Mouse (Mus musculus): ENCODE measurements around the gene Rnf144b.

Rnf144b gene

DNA sequence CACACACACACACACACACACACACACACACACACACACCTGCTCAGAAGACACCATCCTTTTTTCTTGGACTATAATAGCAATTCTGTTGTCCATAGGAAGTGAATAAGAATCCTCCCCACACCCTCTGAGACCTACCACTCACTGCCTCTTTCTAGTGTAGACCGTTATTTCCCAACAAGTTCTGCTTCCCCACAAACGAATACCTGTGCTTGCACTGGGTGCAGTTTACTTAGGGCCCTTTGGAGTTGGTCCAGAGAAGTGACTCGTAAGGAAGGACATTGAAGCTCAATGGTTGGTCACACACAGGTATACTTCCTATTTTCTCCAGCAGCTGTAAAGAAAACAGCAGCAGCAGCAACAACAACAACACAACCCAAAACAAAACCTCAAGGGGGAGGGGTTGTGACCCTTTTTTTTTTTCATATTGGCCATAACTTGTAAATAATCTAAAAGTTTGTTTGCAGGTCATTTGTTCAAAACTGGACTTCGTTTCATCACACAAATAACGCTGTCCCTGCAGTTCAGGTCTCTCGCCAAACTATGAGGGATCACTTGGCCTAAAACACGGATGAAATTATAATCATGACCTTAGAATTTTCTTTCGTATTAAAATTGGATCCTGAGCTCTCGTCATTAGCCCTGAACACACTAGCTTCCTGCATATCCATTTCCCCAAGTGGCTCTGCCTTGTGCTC, 60.7 kb downstream of the Rnf144b start:
- no peak for DNase-seq

DNA sequence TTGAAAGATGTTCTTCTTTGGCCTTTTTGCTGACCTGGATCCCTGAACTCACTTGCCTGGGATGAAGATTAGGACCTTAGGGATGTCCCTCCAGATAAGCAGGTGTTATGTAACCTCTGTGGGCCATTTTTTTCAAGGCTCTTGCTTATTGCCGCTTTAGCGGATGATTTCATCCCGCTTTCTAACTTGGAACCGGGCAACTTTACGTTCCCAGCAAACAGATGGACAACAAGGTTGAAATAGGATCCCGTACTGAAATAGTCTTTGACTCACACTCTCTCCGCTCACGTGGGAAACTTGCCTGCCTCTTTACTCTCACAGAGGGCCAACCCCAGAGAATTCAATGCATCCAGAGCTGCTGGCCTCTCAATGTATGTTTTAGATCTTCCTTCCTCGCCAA, 61.3 kb downstream of the Rnf144b start:
- no peak for DNase-seq

DNA sequence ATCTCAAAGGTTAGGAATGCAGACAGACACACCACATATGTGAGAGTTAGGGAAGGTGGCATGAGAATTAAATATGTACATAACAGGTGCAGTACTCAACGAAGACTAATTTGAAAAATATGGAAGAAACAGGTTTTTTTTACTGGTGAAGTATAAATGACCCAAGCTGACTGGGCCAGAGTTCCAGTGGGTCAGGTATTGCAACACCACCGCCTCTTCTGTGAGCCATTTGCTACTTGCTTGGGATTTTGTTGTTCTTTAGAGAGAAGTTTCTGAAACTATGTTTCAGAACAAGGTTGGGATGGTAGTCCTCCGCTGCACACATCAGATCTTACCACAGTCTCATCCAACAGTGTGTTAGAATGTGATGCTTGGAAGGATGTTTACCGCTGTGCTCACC, 65.4 kb downstream of the Rnf144b start:
- DNase-seq = no peak

DNA sequence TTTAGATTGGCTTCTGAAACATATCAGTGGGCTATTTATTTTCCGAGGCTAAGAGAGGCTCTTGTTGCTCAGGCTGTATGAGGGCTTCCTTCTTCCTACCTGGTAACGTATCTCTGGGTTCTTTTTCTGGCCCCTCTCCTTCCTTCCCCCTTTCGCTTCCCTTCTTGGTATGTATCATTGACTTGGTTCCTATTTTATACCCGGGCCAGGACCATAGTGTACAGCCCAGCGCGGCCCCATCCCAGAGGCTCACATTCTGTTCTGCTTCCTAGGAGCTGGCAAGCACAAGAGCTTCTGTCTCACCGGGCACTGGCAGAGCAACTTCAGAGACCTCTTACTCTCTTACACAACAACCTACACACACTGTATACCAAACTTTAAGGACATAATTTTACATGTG, 67.5 kb downstream of the Rnf144b start:
- DNase-seq = no peak

DNA sequence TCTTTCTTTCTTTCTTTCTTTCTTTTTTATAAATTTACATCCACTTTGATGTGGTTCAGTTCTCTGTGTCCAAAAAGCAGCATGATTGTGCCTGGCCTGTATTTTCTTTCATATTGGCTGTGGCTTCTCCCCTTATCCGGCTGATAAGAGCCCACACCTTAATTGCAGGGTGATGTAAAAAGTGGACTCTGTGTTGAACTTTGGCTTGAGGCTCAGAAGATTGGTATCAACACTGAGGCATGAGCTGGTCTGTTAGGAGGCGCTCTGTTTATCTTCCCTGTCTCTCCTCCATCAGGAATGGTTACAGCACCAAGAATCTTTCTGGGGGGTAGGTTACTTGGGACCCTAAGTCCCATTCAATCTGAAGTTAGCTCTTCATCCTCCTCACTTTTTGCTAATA, 69.7 kb downstream of the Rnf144b start:
- DNase-seq = no peak

DNA sequence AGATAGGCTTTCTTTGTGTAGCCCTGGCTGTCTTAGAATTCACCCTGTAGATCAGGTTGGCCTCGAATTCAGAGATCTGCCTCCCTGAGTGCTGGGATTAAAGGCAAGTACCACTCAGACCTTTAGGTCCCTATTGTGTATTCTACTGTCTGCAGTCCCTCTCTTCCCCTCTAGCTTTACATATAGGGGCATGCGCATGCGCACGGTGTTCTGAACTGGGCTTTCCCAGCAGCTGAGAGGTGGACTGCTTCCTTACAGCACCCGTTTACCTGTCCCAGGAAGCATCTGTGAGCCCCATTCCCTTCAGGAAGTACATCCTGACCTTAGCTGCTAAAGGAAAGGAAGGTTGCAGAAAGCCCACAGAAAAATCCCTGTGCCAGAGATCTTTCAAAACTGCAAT, 70.3 kb downstream of the Rnf144b start:
- DNase-seq = no peak

DNA sequence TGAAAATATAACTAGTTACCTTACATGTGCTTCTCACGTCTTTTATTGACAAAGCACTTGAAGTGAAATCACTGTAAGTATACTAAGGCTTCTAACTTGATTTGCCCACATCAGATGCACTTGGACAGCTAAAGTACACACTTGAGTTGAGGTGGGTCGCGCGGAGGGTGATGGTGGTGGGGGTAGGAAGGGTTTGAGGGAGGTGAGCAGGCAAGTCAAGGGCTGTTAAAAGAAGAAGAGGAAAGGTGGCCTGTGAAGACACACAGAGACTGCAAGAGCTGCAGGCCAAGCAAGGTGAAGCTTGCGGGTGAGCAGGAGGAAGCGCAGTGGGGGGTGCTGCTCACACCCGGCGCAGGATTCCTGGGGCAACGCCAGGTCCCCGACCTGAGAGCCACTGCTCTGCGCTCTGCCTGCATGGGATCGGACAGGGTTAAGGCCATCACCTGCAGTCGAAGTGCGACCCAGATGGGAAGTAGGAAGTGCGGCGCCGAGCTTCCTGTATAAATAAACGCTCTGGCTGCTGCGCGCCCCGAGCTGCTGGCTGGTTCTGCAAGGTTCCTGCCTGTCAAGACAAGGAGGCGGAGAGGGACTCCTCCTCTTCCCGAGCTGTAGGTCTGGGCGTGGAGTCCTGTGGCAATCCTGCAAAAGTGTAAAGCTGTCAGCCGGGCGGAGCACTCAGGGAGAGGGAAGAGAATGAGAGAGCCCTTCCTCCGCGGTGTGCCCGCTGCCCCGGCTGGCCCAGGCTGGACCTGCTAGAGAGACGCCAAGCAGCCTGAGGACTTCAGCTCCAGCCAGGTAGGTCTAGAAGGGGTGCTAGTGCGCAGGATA, 71.1 kb downstream of the Rnf144b start:
- peak; percentile 3 for DNase-seq

DNA sequence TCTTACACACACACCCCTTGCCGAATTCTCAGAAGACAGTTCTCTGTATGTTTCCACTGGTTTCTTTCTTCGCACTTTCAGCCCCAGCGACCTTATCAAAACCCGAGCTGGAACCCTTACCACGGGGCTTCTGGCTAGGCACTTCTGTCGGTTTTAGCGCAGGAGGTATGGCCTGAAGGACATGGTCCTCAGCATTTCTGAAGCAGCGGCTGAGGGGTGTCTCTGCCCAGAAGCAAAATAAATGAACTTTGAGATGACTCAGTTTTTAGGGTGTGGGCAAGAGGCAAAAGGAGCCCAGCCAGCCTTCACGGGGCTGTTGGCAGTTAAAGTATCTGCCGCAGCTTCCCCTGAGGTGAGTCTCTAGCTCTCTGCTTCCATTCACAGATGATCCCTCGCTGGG, 72.2 kb downstream of the Rnf144b start:
- DNase-seq = no peak

DNA sequence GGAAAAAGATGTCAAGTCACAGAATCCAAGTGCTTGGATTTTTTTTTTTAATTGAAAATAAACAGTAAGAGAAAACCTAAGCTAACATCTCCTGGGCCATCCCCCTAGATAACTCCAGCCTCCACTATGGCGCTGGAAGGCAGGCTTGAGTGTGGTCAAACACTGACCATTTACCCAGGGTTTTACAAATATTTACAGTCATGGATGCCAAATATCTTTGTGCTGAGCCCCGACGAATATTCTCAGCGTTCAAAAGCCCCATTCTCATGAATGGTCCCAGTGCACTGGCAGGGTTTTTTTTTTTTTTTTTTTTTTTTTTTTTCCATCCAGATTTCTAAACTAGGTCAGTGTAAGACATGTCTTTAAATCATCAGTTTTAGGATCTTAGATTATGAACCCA, 73.0 kb downstream of the Rnf144b start:
- no peak for DNase-seq

DNA sequence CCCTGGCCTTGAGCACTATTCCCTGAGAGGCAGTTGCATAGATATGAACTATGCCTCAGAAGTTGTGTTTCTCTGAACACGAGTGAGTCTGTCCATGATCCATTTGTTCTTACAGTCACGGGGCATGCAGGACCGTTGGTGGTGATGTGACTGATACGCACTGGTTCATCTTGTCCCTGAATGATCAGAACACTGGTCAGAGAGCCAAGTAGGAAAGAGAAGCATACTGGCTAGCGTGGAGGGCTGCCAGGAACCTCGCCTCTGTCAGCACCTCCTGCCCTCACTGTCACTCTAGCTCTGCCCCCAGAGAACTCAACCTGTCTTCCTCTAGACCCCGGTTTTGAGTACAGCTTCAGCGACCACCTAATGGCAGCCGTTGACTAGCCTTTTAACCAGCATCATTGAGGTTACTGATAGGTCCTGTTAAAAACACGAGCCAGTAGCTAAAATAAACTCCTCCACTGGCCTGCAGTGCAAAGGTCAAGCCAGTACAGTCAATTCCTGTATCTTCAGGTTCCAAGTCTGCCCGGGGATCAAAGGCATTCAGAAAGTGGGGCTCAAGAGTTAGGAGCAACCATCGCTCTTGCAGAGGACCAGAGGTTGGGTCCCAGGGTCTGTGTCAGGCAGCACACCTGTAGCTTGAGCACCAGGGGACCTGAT, 77.7 kb downstream of the Rnf144b start:
- no peak for DNase-seq

DNA sequence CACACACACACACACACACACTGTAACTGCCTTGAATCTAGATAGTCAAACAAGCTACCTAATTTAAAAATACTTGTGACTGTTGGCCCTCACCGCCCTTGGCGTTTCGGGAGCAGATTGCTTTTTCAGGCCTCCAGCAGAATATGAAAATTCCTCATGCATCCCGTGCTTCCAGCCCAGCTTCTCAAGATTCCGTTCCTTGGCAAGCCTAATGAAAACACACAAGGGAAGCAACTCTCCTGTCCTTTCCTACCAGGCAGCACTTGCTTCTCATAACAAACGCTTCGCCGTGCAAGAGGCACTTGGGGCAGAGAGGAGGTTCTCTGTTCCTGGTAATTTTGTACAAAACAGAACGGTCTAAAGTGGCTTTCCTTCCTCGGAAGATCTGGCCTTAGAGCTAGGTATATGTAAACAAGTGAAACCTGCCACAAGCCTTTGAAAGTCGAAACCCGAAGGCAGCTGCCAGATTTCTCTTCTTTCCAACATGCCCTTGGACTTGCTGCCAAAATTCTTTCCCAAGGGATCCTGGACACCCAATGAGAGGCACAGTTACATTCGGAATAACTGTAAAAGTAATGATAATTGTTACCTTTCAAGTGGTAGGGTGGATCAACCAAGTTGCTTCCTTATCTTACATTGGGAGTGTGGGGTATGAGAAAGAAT, 79.6 kb downstream of the Rnf144b start:
- no peak for DNase-seq

DNA sequence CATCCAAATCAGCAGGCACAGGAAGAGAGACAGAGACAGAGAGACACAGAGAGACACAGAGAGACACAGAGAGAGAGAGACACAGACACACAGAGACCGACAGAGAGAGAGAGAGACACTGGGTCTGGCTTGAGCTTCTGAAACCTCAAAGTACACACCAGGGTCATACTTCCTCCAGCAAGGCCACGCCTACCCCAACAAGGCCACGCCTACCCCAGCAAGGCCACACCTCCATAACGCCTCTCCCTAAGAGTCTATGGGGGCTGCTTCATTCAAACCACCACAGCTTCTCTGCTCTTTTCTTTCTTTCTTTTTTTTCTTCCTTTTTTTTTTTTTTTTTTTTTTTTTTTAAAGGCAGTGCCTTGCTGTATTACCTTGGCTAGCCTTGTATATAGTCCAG, 88.0 kb downstream of the Rnf144b start:
- DNase-seq = no peak

DNA sequence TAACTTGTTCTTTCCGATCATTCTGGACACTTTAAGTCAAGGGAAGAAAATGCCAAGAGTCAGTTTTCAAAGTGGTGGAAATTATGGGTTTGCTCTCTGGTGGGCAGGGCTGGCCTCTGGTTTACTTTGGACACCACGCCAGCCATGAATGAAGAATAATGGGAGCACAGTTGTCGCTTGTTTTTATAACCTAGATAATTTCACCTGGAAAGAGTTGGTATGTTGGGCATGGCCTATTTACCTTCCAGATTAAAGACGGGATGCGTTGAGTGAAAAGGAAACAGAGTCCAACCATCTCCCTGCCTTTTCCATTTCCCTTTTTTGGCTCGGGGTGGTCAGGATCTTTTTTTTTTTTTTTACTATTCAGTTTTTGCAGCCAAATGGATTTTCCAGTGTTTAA, 88.5 kb downstream of the Rnf144b start:
- DNase-seq = no peak

DNA sequence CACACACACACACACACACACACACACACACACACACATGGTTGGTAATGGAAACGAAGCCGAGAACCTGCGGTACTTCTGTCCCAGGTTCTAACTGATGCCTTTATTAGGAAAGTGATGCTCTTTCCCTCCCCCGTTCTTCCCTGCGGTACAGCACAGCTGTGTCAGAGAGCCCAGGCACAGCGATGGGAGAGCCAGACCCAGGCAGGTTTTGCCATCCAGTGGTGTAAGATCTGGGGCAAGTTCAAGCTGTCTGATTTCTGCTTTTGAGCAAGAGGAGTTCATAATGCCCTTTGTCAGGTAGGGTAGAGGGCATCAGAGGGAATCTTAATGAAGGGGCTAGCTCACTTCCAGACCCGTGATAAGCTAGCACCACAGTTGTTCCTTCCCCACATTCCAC, 89.1 kb downstream of the Rnf144b start:
- DNase-seq = no peak

DNA sequence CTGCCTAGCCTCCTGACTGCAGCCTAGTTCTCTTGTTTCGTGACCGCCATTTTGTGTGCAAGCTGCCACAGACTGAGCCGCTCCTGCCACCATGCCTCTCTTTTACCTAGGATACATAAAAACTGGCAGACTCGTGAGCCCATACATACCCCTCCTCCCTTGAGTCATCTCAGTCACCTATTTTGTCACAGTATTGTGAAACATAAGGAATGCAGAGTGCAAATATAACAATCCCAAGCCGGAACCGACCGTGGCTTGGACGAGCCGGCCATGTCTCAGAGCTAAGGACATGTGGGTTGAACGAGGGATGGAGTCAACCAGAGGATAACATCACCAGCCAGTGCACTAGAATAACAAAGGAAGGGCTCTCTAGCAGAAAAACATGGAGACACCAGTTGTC, 91.4 kb downstream of the Rnf144b start:
- DNase-seq = no peak

DNA sequence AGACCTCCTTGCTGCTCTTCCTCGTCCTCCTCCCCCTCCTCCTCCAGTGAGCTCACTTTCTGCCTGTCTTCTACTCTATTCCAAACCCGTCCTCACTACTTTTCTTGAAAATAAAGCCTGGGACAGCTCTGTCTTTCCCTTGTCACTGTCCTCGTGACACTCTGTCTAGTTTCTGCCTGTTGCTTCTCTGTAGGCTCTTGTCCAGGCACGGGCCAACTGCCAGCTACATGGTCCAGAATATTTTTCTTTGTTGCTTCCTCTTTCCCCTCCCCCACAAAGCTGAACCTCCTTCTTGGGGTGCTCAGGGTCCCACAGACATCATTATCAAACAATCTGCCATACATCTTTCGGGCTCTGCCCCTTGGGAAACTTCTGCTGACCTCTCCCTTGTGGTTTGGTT, 92.4 kb downstream of the Rnf144b start:
- DNase-seq = no peak

DNA sequence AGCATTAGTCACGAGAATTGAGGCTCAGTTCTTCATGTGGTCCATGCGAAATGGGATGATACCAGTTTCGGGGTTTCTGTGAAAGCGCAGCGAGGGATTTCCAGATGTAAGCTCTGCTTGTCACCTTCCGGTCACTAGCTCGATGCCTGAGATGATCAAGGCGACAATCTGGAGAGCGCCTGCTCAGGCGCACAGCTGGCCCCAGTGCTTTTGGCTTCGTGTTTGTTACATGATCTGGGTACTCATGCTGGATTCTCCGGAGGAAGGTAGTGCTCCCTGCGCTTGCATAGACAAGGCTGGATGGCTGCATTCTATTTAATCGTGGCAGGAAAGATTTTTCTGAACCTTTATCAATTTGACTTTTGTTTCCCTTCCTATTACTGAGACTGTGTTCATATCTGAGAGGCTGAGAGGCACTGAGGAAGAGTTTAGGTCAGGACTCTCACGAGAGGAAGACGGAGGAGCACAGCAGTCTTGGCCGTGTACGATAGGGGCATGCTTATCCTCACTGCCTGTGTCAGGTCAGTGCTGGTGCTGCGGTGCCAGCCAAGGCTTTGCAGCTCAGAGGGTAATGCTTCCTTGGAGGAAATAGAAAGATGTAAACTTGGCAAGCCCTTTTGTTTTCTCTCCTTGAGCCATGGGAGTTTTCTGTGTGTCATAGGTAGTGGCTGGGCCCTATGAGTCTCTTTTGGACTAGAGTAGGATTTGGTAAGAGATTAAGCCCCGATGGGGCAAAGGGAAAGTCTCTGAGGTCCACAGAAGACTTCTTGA, 93.5 kb downstream of the Rnf144b start:
- no peak for DNase-seq

DNA sequence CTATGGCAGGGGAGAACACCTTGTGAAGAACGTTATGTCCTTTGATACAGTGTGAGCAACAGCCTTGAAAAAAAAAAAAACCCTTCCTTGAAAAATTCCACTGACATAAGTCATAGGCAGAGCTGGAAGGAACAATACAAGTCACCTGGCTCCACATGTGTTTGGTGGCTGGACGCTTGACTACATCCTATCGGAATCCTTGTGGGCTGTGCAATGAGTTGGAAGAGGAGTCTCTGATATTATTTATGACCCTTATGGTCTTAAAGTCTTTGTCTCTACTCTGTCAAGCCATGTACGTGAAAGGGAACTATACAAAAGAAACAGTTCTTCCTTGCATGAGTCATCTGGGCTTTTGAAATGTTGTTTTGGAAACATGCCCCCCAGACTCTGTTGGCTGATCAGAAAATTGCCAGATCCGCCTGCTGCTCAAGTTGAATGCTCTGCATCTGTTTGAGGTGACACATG, 94.7 kb downstream of the Rnf144b start:
- DNase-seq = no peak

DNA sequence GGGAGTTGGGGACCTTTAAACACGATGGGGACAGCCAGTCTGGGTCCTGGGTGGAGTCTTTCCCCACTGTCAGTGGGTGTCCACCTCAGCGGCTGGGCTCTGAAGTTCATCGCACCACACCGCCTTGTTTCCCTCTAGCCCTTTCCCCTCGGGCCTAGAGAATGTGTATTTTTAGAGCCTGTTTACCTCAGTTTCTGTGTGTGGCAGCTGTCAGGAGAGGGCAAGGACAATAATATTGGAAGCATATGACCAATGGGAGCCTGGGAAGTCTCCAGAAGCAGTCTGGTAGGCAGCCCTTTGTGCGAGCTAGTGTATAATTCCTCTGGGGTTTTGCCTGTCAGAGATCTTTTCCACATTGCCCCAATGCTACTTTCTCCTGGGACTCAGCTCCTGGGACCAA, 95.9 kb downstream of the Rnf144b start:
- no peak for DNase-seq

DNA sequence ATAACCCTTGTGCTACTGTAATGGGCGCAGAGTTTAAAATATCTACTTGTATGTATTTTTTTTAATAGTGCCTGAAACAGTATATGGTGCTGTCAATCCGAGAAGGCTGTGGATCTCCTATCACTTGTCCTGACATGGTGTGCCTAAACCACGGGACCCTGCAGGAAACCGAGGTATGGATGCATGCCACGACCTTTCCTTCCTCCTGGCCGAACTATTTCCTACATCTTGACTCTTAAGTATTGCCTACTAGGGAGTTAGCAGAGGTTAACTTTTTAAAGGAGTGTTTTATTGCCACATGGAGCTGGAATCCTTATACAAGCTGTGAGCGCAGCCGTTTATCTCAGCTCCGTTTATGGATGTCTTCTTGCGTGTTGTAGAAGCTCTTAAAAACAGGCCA, 98.0 kb downstream of the Rnf144b start:
- DNase-seq = no peak

DNA sequence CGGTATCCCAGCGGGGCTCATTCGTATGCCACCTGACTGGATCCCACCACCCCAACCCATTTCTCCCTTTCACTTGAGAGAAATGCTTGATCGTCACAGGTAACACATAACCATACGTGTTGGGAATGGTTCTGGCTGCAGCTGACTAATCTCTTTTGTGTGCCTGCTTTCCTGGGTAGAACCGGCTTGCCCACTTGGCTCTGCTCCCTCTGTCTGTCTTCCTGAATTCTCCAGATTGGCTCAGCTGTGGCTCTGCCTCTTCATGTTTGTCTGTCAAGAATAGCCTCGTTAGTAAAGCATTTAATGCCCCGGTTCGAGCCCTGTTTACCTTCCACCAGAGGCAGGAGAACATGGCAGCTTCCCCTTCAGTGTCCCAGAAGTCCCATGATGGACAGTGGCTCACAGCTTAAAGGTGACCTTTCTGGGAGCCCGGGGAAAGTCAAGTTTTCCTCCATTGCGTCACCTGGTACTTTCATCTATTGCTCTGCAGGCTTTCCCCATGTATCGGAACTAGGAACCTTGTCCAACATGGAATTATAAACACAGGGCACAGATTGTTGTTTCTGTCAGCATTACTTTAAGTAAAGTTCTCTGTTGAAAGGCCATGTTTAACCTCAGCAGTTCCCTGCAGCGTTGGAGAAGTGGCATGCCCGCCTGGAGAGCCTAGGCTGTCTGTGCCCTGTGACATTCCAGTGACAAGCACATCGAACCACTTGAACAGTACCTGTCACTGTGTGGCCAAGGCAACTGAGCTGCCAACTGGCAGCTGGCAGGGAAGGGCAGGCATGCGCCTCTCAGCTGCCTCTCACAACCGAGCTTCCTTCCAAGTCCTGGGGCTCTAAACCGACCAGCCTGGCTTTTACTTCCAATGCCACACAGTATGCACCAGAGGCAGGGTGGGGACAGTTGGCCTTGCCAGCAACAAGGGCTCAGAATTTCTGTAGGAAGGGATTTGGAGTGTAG, 101.4 kb downstream of the Rnf144b start:
- DNase-seq = no peak
